Mouse (Mus musculus) neural tube, embryonic 15.5 days (tissue): ENCODE measurements around the gene Cyp2d10. TPM values are rescaled to one million over a fixed set of nuclear protein-coding genes. Genes with fewer than 3 reads are reported as not detected.
"Not testable (repeated sequence)": the region's sequence is repeated elsewhere in the genome, so short reads cannot be mapped to it uniquely, and the experiment has no call there.

Experiments used
- ATAC-seq: fragments of 200-750 bp; cut with Nextera tagmentation; 2 replicates; pipeline ENCODE4 v1.8.0; 2017; ENCODE audit warnings: mild to moderate bottlenecking, moderate TSS enrichment, moderate library complexity; ENCODE audit not compliant: low FRiP score
- H3K27ac ChIP-seq: fragments of 300-500 bp; sonication (generic); replicated peaks from 2 replicates; pipeline ENCODE4 v1.5.1; 2015; ENCODE audit warnings: mild to moderate bottlenecking, inconsistent platforms
- H3K27me3 ChIP-seq: fragments of 300-500 bp; sonication (generic); replicated peaks from 2 replicates; pipeline ENCODE4 v1.6.1; 2015; ENCODE audit warnings: inconsistent platforms
- H3K36me3 ChIP-seq: fragments of 300-500 bp; sonication (generic); 2 replicates; pipeline ENCODE4 v1.6.1; 2015; ENCODE audit warnings: inconsistent platforms
- H3K4me1 ChIP-seq: fragments of 300-500 bp; sonication (generic); 2 replicates; pipeline ENCODE4 v1.6.1; 2015; ENCODE audit warnings: inconsistent platforms
- H3K4me2 ChIP-seq: fragments of 300-500 bp; sonication (generic); 2 replicates; pipeline ENCODE4 v1.6.1; 2015; ENCODE audit warnings: inconsistent platforms, mild to moderate bottlenecking, moderate library complexity
- H3K4me3 ChIP-seq: fragments of 300-500 bp; sonication (generic); replicated peaks from 2 replicates; pipeline ENCODE4 v1.5.1; 2015; ENCODE audit warnings: mild to moderate bottlenecking, inconsistent platforms
- H3K9ac ChIP-seq: fragments of 300-500 bp; sonication (generic); replicated peaks from 2 replicates; pipeline ENCODE4 v1.6.1; 2015; ENCODE audit warnings: mild to moderate bottlenecking, inconsistent platforms
- H3K9me3 ChIP-seq: fragments of 300-500 bp; sonication (generic); replicated peaks from 2 replicates; pipeline ENCODE4 v1.6.1; 2016; ENCODE audit warnings: inconsistent platforms
- WGBS: fragments of 180-500 bp; shearing (Covaris S2); methylation state at CpG from one replicate; pipeline ENCODE4 v1.1.7; 2015; ENCODE audit warnings: mixed read lengths; 5-methylcytosine and 5-hydroxymethylcytosine counted together
- polyA plus RNA-seq: library from polyadenylated mRNA; unstranded; fragments of >200 nt; fragmentation: Nextera tagmentation; extraction: Ambion mirVana; gene quantifications from 2 replicates; pipeline ENCODE4 v1.2.1, GENCODE M21; 2015

Cyp2d10 gene
- not detected in 2 replicates for polyA plus RNA-seq

GRCm38 (mm10) chr15:82406981-82407380 lies at the start of gene Cyp2d10:
TSS of gene Cyp2d10 (minus strand) at chr15:82407195.
- H3K9me3 ChIP-seq: no peaks in the 10 kb centered on the region
- H3K36me3 ChIP-seq: no peaks in the 10 kb centered on the region
- H3K9ac ChIP-seq: no peak within 1 kb of the TSS
- no peak within 1 kb of the TSS for H3K4me2 ChIP-seq
- H3K4me3 ChIP-seq: no peak within 1 kb of the TSS
- H3K27me3 ChIP-seq: no peaks in the 10 kb centered on the region
- H3K27ac ChIP-seq: no peak within 1 kb of the TSS
- H3K4me1 ChIP-seq: no peaks in the 10 kb centered on the region
- ATAC-seq: no peak
- WGBS: 91% methylated on average over 6 of the region's 6 CpGs

- not testable (repeated sequence) for H3K9ac ChIP-seq, H3K27me3 ChIP-seq, H3K4me1 ChIP-seq, H3K4me3 ChIP-seq, ATAC-seq, H3K36me3 ChIP-seq, H3K9me3 ChIP-seq, H3K27ac ChIP-seq, H3K4me2 ChIP-seq
- 91% methylated on average over 6 of the region's 6 CpGs for WGBS
Measured at GRCm38 (mm10) chr15:82456086-82456790, 49.2 kb upstream of the Cyp2d10 start.

- 92% methylated on average over 6 of the region's 6 CpGs for WGBS
- not testable (repeated sequence) for H3K4me1 ChIP-seq, H3K36me3 ChIP-seq, ATAC-seq, H3K4me3 ChIP-seq, H3K4me2 ChIP-seq, H3K27me3 ChIP-seq, H3K27ac ChIP-seq, H3K9me3 ChIP-seq, H3K9ac ChIP-seq
Measured at GRCm38 (mm10) chr15:82453501-82453900, 46.5 kb upstream of the Cyp2d10 start.

GRCm38 (mm10) chr15:82452133-82452532 lies 45.1 kb upstream of the Cyp2d10 start:
- not testable (repeated sequence) for H3K9me3 ChIP-seq, ATAC-seq, H3K4me2 ChIP-seq, H3K9ac ChIP-seq, H3K36me3 ChIP-seq, H3K4me3 ChIP-seq, H3K27me3 ChIP-seq, H3K27ac ChIP-seq, H3K4me1 ChIP-seq
- WGBS: 85% methylated on average over 1 of the region's 1 CpGs

GRCm38 (mm10) chr15:82450045-82450444 lies 43.0 kb upstream of the Cyp2d10 start:
- not testable (repeated sequence) for H3K4me2 ChIP-seq, H3K27ac ChIP-seq, H3K27me3 ChIP-seq, H3K9me3 ChIP-seq, H3K36me3 ChIP-seq, ATAC-seq, H3K4me1 ChIP-seq, H3K9ac ChIP-seq, H3K4me3 ChIP-seq
- WGBS: 79% methylated on average over 2 of the region's 2 CpGs

GRCm38 (mm10) chr15:82445196-82445595 lies 38.2 kb upstream of the Cyp2d10 start:
- WGBS: 68% methylated on average over 8 of the region's 8 CpGs
- Histone ChIP-seq H3K9ac (no peak overlapping the region), H3K27me3 (no peaks in the 10 kb centered on the region), H3K27ac (no peak overlapping the region), H3K36me3 (no peaks in the 10 kb centered on the region), H3K4me2 (no peak overlapping the region), H3K4me1 (no peaks in the 10 kb centered on the region), H3K4me3 (no peak overlapping the region), H3K9me3 (no peaks in the 10 kb centered on the region)
- no peak for ATAC-seq

- Histone ChIP-seq H3K36me3 (no peaks in the 10 kb centered on the region), H3K9me3 (no peaks in the 10 kb centered on the region), H3K4me2 (no peak overlapping the region), H3K27me3 (no peaks in the 10 kb centered on the region), H3K4me3 (no peak overlapping the region), H3K9ac (no peak overlapping the region), H3K4me1 (no peaks in the 10 kb centered on the region), H3K27ac (no peak overlapping the region)
- ATAC-seq: no peak
- WGBS: 94% methylated on average over 3 of the region's 3 CpGs
Measured at GRCm38 (mm10) chr15:82443658-82444057, 36.7 kb upstream of the Cyp2d10 start.

GRCm38 (mm10) chr15:82437975-82438617 lies 31.1 kb upstream of the Cyp2d10 start:
- Histone ChIP-seq H3K36me3 (no peaks in the 10 kb centered on the region), H3K4me2 (no peak overlapping the region), H3K9me3 (no peaks in the 10 kb centered on the region), H3K4me1 (peaks cover 2% of the 10 kb centered on the region; the same call in 1 of the 2 replicates), H3K27ac (no peak overlapping the region), H3K4me3 (no peak overlapping the region), H3K27me3 (no peaks in the 10 kb centered on the region), H3K9ac (no peak overlapping the region)
- WGBS: 73% methylated on average over 5 of the region's 5 CpGs
- no peak for ATAC-seq

- H3K9me3 ChIP-seq: no peaks in the 10 kb centered on the region
- 93% methylated on average over 2 of the region's 2 CpGs for WGBS
- no peak overlapping the region for H3K9ac ChIP-seq
- H3K4me3 ChIP-seq: no peak overlapping the region
- no peak for ATAC-seq
- no peak overlapping the region for H3K27ac ChIP-seq
- H3K4me1 ChIP-seq: peaks cover 2% of the 10 kb centered on the region; the same call in 1 of the 2 replicates
- H3K36me3 ChIP-seq: no peaks in the 10 kb centered on the region
- no peaks in the 10 kb centered on the region for H3K27me3 ChIP-seq
- H3K4me2 ChIP-seq: no peak overlapping the region
Measured at GRCm38 (mm10) chr15:82435606-82436005, 28.6 kb upstream of the Cyp2d10 start.

- no peak overlapping the region for H3K4me2 ChIP-seq
- ATAC-seq: no peak
- WGBS: 99% methylated on average over 3 of the region's 3 CpGs
- H3K36me3 ChIP-seq: no peaks in the 10 kb centered on the region
- no peak overlapping the region for H3K4me3 ChIP-seq
- H3K9ac ChIP-seq: no peak overlapping the region
- H3K4me1 ChIP-seq: peaks cover 2% of the 10 kb centered on the region; the same call in 1 of the 2 replicates
- no peaks in the 10 kb centered on the region for H3K27me3 ChIP-seq
- no peak overlapping the region for H3K27ac ChIP-seq
- H3K9me3 ChIP-seq: 0 out of 2 replicates have a peak, but pooled peaks cover 3% of the 10 kb centered on the region
Measured at GRCm38 (mm10) chr15:82435011-82435410, 28.0 kb upstream of the Cyp2d10 start.

GRCm38 (mm10) chr15:82434541-82434940 lies 27.5 kb upstream of the Cyp2d10 start:
- ATAC-seq: no peak
- peaks cover 2% of the 10 kb centered on the region; the same call in 1 of the 2 replicates for H3K4me1 ChIP-seq
- H3K4me2 ChIP-seq: no peak overlapping the region
- H3K27me3 ChIP-seq: no peaks in the 10 kb centered on the region
- H3K9ac ChIP-seq: no peak overlapping the region
- H3K36me3 ChIP-seq: no peaks in the 10 kb centered on the region
- no peak overlapping the region for H3K27ac ChIP-seq
- 0 out of 2 replicates have a peak, but pooled peaks cover 6% of the 10 kb centered on the region for H3K9me3 ChIP-seq
- H3K4me3 ChIP-seq: no peak overlapping the region
- WGBS: 95% methylated on average over 3 of the region's 3 CpGs

GRCm38 (mm10) chr15:82433621-82434020 lies 26.6 kb upstream of the Cyp2d10 start:
- WGBS: 97% methylated on average over 3 of the region's 3 CpGs
- ATAC-seq: no peak
- Histone ChIP-seq H3K9me3 (0 out of 2 replicates have a peak, but pooled peaks cover 6% of the 10 kb centered on the region), H3K4me1 (peaks cover 2% of the 10 kb centered on the region; the same call in 1 of the 2 replicates), H3K4me2 (no peak overlapping the region), H3K27ac (no peak overlapping the region), H3K9ac (no peak overlapping the region), H3K36me3 (no peaks in the 10 kb centered on the region), H3K27me3 (no peaks in the 10 kb centered on the region), H3K4me3 (no peak overlapping the region)
